ENCODE assay signal across 8 mouse cellular contexts in the genomic region with DNA sequence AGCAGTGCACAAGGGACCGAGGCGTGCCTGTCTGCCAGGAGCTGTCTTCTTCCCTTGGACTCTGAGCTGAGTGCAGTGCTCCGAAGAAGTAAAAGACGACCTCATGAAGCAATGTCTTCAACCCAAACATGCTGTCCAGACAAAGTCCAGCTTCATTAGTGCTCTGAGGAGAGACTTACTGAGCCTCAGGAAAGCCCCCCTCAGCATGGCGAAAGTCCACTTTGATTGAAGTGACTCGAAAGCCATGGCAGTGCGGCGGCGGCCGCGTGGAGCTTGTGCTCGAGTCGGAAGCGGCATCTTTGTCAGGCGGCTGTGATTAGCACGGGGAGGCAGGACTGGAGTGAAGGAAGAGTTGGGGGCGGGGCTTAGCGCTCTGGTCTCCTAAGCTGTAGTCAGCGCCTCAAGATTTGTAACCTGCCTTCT.
A peak's percentile ranks its signal among the peaks of the same experiment; 100 is the strongest.
DNase-seq lines count a peak whose midpoint lies in the region; ATAC-seq and TF ChIP-seq lines count a peak whose summit lies in the region.

No protein-coding gene starts in this region.

- H3K27ac ChIP-seq in layer of hippocampus, adult 2 months: no peak overlapping the region
- H3K27ac ChIP-seq in liver, postnatal 0 days (ENCODE audit: low read depth): peak overlapping the region; percentile 49
- no peak overlapping the region for H3K27ac ChIP-seq in neural tube, embryonic 12.5 days

- WGBS in liver, postnatal 0 days (ENCODE audit: insufficient replicate concordance): 8% methylated on average over 19 of the region's 19 CpGs
- WGBS in neural tube, embryonic 12.5 days: 4% methylated on average over 19 of the region's 19 CpGs

- H3K9me3 ChIP-seq in liver, postnatal 0 days (ENCODE audit: low read length): no peaks in the 10 kb centered on the region
- H3K9me3 ChIP-seq in neural tube, embryonic 12.5 days: no peaks in the 10 kb centered on the region

- H3K4me1 ChIP-seq in liver, postnatal 0 days (ENCODE audit: insufficient read depth): peaks cover 32% of the 10 kb centered on the region
- peaks cover 13% of the 10 kb centered on the region for H3K4me1 ChIP-seq in neural tube, embryonic 12.5 days

- H3K4me2 ChIP-seq in liver, postnatal 0 days (ENCODE audit: low read depth, low read length): peak overlapping the region; percentile 68
- peak overlapping the region; percentile 64 for H3K4me2 ChIP-seq in neural tube, embryonic 12.5 days (replicated peaks)

- TF ChIP-seq CTCF in layer of hippocampus, adult 2 months (conservative IDR thresholded peaks at IDR 0.05): no peak
- no peak for TF ChIP-seq CTCF in liver, postnatal 0 days (IDR thresholded peaks at IDR 0.05; ENCODE audit: low read depth)

- intact Hi-C loops in gastrocnemius, postnatal 14 days (cut with DNase I; ENCODE audit: low total_unique reads): no loop called here

- H3K36me3 ChIP-seq in liver, postnatal 0 days (replicated peaks; ENCODE audit: insufficient read depth, low read length): no peaks in the 10 kb centered on the region
- H3K36me3 ChIP-seq in neural tube, embryonic 12.5 days: no peaks in the 10 kb centered on the region

- DNase-seq in layer of hippocampus, adult 2 months (ENCODE audit: low spot score in 2 of 2): no peak
- DNase-seq in layer of hippocampus, postnatal 14 days (ENCODE audit: low spot score in 2 of 2): no peak
- peak; percentile 68 to 83 for DNase-seq in adrenal gland, postnatal 36 days
- DNase-seq in gastrocnemius, postnatal 14 days: peak; percentile 63
- peak; percentile 66 for DNase-seq in kidney, adult 18-20 months
- DNase-seq in liver, postnatal 0 days: peak; percentile 69
- no peak for DNase-seq in spleen, postnatal 36 days (ENCODE audit: low spot score in 2 of 2)

- H3K4me3 ChIP-seq in layer of hippocampus, adult 2 months: peak overlapping the region; percentile 24
- H3K4me3 ChIP-seq in liver, postnatal 0 days (ENCODE audit: low read depth, low read length): peak overlapping the region; percentile 22
- H3K4me3 ChIP-seq in neural tube, embryonic 12.5 days: peak overlapping the region; percentile 23

- no peak for TF ChIP-seq EP300 in liver, postnatal 0 days (IDR thresholded peaks at IDR 0.05; ENCODE audit: low read depth)

- H3K9ac ChIP-seq in liver, postnatal 0 days (replicated peaks): peak overlapping the region; percentile 28; the same call in 1 of the 2 replicates
- peak overlapping the region; percentile 53 for H3K9ac ChIP-seq in neural tube, embryonic 12.5 days

- H3K27me3 ChIP-seq in liver, postnatal 0 days (ENCODE audit: insufficient read depth, low read length): 0 out of 2 replicates have a peak, but pooled peaks cover 5% of the 10 kb centered on the region
- no peaks in the 10 kb centered on the region for H3K27me3 ChIP-seq in neural tube, embryonic 12.5 days (replicated peaks)

- ATAC-seq in liver, postnatal 0 days: no peak
- ATAC-seq in neural tube, embryonic 12.5 days (ENCODE audit: low FRiP score, low read depth): peak; percentile 79

Comparison
In these comparisons a context has a peak if more than half of its experiments do, and no peak if none do; other contexts are left out.
1. DNase-seq: peak in adrenal gland, postnatal 36 days (2 of 2), gastrocnemius, postnatal 14 days (single experiment), kidney, adult 18-20 months (single experiment) and liver, postnatal 0 days (single experiment); none in layer of hippocampus, adult 2 months (0 of 2), layer of hippocampus, postnatal 14 days (0 of 2) and spleen, postnatal 36 days (0 of 2).
2. Peak in every context shown above with its lines, with median percentiles within 50 percentile points of each other: H3K4me3 ChIP-seq.